Mouse (Mus musculus) thymus, postnatal 4 days (tissue): ENCODE data around the gene Tie1.
"Not testable (repeated sequence)": the region's sequence is repeated elsewhere in the genome, so short reads cannot be mapped to it uniquely, and the experiment has no call there.

ENCODE experiments used
- DNase-seq: peaks from one replicate; pipeline ENCODE4 v3.0.0; 2021

Gene Tie1

DNA sequence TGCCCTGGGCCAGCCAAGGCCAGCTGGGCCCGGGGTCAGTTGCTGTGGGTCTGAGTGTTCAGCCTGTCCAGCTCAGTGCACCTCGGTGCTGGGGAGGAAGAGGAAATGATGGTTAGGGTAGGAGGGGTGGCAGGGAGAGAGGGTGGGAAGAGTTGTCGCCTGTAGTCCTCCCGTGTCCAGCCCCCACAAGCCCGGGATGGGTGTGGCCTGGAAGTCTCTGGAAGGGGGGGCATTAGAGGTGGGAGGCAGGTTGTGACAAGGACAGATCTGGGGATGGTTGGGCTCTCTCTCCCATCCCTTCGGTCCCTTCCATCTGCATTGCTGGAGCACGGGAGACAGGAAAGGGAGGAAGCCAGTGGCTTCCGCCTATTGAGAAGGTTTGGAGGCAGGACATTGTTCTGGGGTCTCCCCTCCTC is at the start of gene Tie1:
Gene Tie1 (minus strand): TSS at position 345 of the 416 bp plus-strand sequence.
- no peak for DNase-seq

DNA sequence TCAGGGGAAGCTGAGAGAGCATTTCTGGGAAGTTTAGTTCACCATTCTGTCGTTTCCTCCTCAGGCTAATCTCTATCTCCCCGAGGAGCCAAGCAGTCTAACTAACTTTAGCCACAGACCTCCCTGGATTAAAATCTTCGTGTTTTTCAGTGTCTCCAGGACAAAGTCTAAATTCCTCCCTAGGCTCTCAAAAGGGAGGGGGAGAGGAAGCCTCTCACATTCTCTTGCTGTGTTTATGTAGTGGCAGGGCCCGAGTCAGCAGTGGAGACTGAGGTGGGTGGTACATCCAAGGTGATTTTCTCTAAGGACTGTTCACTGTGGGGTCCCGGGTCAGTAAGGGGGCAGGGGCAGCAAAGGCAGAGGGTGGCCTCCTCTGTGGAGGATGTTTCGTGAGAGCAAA is 47.9 kb upstream of the Tie1 start:
- DNase-seq: no peak

- no peak for DNase-seq
Measured at GRCm38 (mm10) chr4:118535610-118536009, 45.7 kb upstream of the Tie1 start.

DNA sequence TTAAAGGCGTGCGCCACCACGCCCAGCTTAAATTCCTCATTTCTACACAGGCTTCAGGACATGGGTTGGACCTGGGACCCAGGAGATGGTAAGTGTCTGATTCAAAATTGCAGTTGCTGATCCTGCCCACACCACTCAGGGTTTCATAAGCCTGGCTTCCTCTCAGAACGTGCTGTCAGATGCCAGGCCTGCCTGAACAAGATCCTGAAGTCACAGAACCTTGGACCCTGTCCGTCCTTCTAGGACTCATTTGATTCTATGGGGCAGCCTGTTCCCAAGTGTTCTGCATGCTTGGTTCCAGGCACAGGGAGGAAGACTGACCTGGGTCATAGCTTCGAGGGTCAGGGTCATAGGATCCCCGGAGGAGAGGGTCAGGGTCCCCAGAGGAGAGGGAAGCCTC is 43.7 kb upstream of the Tie1 start:
- DNase-seq: no peak

DNA sequence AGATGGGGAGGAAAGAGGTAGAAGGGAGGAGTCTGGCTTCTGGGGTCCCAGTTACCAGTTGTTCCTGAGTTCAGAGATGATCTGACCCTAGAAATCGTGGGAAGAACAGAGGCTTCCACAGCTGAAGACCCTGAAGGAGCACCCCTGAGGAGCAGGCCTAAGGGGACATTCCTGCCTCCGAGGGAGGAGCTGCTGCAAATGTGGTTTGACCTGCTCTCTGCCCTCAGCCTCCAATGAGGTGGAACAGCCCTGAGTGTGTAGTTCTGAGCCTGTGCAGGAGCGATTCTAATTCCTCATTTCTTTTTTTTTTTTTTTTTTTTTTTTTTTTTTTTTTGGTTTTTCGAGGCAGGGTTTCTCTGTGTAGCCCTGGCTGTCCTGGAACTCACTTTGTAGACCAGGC is 43.3 kb upstream of the Tie1 start:
- DNase-seq: no peak

DNA sequence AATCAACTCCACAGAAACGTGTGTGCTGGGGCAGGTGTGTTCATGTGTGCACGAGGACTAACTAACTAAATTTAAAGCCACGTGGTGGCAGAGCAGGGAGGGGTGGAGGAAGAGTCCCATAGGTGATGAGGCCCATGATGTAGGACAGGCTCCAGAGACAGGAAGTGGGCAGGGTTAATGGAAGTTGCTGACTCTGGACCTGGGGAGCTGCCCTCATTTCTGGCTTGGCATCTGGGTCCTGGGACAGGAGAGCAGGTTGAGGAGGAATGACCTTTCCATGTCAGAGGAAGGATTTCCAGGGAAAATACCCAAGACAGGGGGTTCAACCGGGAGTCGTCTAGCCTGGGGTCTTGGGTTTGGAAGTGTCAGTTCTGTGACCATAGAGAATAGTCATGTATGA is 42.8 kb upstream of the Tie1 start:
- no peak for DNase-seq

- no peak for DNase-seq
Measured at GRCm38 (mm10) chr4:118527720-118528119, 37.9 kb upstream of the Tie1 start.

DNA sequence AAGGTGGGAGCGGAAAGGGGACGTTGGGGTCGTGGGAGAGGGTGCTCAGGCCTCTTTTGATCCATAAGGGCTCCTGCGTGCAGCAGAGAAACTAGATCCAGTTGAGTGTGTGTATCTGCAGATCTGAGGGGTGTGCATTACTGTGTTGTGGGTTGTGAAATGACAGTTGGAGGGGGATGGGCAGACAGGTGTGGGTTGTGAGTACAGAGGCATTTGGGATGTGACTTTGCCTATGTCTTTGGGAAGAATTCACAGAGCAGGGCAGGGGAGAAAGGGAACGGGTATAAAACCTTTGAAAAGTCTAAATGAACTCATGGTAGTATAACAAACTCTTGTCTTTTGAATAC is 37.4 kb upstream of the Tie1 start:
- DNase-seq: no peak

- DNase-seq: peak; percentile 38
Measured at GRCm38 (mm10) chr4:118526408-118527334, 36.8 kb upstream of the Tie1 start, which contains the start of gene 2610528J11Rik. TSS of gene 2610528J11Rik (plus strand) at chr4:118526999.

- DNase-seq: no peak
Measured at GRCm38 (mm10) chr4:118525779-118526178, 35.9 kb upstream of the Tie1 start.

DNA sequence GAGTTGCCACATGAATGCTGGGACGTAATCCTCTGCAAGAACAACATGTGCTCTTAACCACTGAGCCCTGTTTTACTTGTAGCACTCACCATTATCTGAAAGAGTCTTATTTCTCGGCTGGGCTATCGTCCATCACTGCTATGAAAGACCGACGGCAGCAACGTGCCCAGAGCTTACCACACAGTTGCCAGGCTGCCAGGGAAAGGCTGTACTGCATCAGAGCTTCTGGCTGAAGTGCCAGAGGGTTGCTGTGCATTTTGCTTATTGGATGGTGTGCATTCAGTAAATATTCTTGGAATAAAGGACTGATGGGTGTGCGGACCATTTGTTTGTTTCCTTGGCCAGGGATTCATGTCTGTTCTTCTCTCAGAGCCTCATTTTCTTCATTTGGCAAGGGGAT is 34.1 kb upstream of the Tie1 start:
- no peak for DNase-seq

DNA sequence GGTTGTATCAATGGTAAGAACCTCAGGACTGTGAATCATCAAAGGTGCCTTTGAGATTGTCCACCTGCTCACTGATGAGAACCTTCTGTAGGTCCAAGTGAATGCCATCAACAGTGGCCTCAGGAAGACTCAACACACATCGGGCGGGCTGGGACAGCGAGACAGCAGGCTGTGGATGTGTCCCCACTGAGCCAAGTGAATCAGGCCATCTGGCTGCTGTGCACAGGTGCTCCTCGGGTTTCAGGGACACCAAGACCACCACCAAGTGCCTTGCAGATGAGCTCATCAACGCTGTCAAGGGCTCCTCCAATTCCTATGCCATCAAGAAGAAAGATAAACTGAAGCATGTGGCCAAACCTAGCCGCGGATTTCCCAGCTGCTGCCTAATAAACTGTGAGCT is 32.4 kb upstream of the Tie1 start:
- DNase-seq: no peak

DNA sequence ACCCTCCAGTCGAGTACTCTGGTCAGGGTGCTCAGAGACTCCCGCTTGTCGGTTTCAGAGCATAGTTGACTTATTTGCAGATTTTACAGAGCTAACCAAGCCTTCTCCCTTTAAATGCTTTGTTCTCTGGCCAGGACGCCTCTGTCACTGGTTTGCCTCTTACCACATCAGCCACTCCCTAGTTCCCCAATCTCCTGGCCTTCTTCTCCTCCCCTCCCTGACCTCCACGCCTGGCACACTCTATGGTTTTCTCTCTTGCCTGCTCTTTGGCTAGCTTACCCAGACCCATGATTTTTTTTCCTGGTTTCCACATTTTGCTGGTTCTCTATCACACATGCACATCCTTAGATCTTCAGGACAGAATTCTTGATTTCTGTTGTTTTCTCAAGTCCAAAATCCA is 28.3 kb upstream of the Tie1 start:
- DNase-seq: no peak

GRCm38 (mm10) chr4:118517497-118518146 is 27.8 kb upstream of the Tie1 start:
- no peak for DNase-seq

DNA sequence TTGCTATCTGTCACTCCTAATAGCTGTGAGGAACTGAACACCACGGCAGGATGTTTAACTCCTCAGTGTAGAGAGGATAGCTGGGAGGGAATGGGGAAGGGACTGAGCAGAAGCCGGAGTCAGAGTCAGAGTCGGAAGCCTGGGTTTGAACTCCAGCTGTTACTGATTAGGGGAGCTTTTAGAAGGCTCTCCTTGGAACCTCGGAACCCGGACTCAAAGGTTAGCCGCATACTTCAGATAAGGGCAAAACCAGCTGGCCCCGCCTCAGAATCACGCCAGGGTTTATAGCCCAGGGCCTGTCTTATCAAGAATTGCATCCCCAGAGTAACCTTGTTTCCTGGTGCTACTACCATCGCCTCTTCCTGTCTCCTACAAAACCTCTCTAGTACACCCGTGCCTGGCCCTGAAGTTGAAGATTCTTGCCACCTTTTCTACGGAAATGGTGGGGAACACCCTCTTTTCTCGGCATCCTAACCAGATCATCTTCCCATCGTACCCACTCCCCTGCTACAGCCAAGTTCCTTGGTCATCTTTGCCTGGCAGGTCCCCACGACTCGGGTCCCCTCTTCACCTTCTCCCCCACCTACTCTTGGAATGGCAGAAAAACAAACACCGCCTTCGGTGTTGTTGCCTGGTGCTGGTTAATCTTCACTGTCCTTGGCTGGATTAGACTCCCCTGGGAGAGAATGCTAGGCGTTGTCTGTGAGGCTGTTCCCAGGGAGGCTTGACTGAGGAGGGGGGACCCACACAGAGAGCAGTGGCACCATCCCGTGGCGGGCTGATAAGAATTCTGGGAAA is 27.0 kb upstream of the Tie1 start:
- DNase-seq: no peak

DNA sequence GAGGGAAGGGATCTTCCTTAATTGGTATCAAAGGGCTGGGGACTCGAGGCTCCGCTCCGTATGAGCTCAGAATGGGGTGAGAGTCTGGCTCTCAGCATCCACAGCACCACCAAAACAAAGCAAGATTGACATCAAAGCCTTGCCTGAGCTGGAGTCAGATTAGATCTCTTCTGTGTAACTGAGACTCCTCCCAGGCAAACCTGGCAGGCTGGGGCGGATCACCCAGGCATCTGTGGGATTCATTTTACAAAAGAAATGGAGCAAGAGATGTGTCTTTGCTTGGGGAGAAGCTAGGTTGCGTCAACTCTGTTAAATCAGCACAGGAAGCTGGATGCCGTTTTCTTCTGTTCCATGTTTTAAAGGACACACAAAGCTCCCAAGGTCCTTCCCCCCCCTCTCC is 19.2 kb upstream of the Tie1 start:
- DNase-seq: peak; percentile 30

DNA sequence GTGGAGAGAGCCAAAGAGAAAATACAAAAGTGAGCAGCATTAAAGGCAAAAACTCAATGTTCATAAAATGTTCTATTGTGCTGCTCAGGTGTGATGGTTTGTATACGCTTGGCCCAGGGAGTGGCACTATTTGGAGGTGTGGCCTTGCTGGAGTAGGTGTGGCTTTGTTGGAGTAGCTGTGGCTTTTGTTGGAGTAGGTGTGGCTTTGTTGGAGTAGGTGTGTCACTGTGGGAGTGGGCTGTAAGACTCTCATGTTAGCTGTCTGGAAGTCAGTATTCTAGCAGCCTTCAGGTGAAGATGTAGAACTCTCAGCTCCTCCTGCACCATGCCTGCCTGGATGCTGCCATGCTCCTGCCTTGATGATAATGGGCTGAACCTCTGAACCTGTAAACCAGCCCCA is 17.3 kb upstream of the Tie1 start:
- DNase-seq: not testable (repeated sequence)

DNA sequence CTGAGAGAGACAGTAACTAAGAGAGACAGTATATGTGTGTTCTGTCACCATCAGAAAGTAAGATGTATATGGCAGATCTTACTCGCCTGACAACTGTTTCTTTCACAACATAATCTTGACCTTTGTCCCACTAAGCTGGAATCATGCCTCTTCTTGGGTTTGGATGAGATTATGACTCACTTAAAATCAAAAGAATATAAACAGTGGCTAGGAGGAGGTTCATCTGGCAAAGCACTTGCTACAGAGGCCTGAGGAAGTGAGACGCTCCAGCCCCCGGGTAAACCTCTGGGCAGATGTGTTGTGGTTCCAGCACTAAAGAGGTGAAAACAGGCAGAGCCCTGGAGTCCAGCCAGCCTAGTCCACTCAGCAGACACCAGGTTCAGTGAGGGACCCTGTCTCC is 15.7 kb upstream of the Tie1 start:
- no peak for DNase-seq

DNA sequence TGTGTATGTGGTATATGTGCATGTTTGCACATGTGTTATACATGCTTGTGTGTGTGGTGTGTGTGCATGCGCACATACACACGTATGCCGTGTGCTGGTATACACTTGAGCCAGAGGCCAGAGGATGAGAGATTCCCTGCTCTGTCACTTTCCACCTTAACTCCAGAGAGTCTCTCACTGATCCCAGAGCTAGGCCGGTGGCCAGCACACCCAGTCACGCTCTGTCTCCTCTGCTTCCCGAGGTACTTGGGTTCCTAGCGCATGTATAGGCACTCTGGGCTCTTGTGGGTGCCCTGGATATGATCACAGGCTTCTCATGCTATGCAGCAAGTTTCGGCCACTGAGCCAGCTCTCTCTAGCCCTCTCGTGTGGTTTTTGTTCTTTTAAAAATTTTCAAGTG is 10.9 kb upstream of the Tie1 start:
- no peak for DNase-seq

- no peak for DNase-seq
Measured at GRCm38 (mm10) chr4:118500171-118500724, 10.4 kb upstream of the Tie1 start.

- DNase-seq: no peak
Measured at GRCm38 (mm10) chr4:118490461-118490860, 600 bp upstream of the Tie1 start.

DNA sequence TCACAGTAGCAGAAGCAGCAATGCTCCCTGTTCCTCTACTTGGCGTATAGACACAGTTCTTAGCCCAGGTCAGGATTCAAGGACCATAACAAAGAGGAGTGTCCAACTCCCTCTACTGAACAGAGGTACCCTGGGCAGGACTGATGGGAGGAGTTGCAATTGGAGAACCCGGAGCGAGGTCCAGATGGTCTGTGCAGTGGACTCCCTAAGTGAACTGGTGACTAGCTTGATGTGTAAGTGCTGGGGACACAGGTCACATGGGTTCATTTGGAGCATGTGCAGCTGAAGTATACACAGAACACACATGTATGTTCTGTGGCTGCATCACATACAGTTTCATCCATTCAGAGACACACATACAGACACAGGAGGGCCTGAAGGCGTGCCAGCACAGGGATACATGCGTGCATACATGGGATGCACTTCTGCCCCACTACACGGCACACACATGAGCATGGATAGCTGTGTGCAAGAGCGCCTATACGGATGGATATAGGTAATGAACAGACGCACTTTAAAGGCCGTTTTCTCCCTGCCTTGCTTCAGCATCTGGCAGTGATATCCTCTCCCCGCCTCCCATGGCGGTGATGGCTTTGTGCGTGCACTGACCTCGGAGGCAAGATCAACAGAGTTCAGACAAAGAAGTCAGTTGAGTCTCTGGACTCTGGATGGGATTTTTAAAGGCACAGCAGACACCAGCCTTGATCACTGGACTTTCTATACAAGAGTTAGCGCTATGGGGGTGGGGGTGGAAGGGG is 12.9 kb downstream of the Tie1 start:
- DNase-seq: no peak
